Mouse (Mus musculus) hindbrain, postnatal 0 days (tissue): ENCODE results near the gene 4933425L06Rik. TPM values are rescaled to one million over a fixed set of nuclear protein-coding genes. Genes with fewer than 3 reads are reported as not detected.

Source experiments
- ATAC-seq: fragments of 200-750 bp; cut with Nextera tagmentation; 2 replicates; pipeline ENCODE4 v1.8.0; 2017; ENCODE audit warnings: mild to moderate bottlenecking, moderate TSS enrichment, moderate library complexity
- DNase-seq: peaks from one replicate; pipeline ENCODE4 v3.0.0-alpha.2; 2015; ENCODE audit warnings: low spot score
- H3K27ac ChIP-seq: fragments of 300-500 bp; sonication (generic); 2 replicates; pipeline ENCODE4 v1.5.1; 2014; ENCODE audit warnings: mild to moderate bottlenecking
- H3K27me3 ChIP-seq: fragments of 300-500 bp; sonication (generic); 2 replicates; pipeline ENCODE4 v1.6.1; 2014; ENCODE audit warnings: low read length, mixed read lengths; ENCODE audit not compliant: insufficient read depth
- H3K36me3 ChIP-seq: fragments of 300-500 bp; sonication (generic); 2 replicates; pipeline ENCODE4 v1.6.1; 2014; ENCODE audit warnings: low read length, mixed read lengths; ENCODE audit not compliant: insufficient read depth
- H3K4me1 ChIP-seq: fragments of 300-500 bp; sonication (generic); 2 replicates; pipeline ENCODE4 v1.6.1; 2014; ENCODE audit warnings: antibody characterized with exemption, low read length, mixed read lengths; ENCODE audit not compliant: insufficient read depth
- H3K4me2 ChIP-seq: fragments of 300-500 bp; sonication (generic); 2 replicates; pipeline ENCODE4 v1.6.1; 2014; ENCODE audit warnings: low read depth, mild to moderate bottlenecking, low read length, moderate library complexity, mixed read lengths
- H3K4me3 ChIP-seq: fragments of 300-500 bp; sonication (generic); 2 replicates; pipeline ENCODE4 v1.5.1; 2014; ENCODE audit warnings: low read length
- H3K9ac ChIP-seq: fragments of 300-500 bp; sonication (generic); replicated peaks from 2 replicates; pipeline ENCODE4 v1.6.1; 2014; ENCODE audit warnings: mild to moderate bottlenecking, low read length, moderate library complexity, mixed read lengths
- H3K9me3 ChIP-seq: fragments of 300-500 bp; sonication (generic); 2 replicates; pipeline ENCODE4 v1.6.1; 2016; ENCODE audit warnings: low read length, mixed read lengths
- CTCF ChIP-seq: IDR thresholded peaks from 2 replicates; pipeline ENCODE4 v1.5.1; 2016; ENCODE audit warnings: antibody characterized with exemption, control low read depth, low read depth
- WGBS: fragments of 180-500 bp; shearing (Covaris S2); extraction: QIAGEN DNeasy Blood & Tissue Kit; methylation state at CpG from one replicate; pipeline ENCODE4 v1.1.7; 2014; 5-methylcytosine and 5-hydroxymethylcytosine counted together
- polyA plus RNA-seq: library from polyadenylated mRNA; unstranded; fragments of >200 nt; fragmentation: Nextera tagmentation; extraction: Ambion mirVana; gene quantifications from 2 replicates; pipeline ENCODE4 v1.2.1, GENCODE M21; 2015
- total RNA-seq: library from RNA; depleted of rRNA; stranded (reverse); fragments of >200 nt; gene quantifications from 2 replicates; pipeline ENCODE4 v1.2.3, GENCODE M21; 2014

4933425L06Rik gene
- total and polyA plus RNA-seq, 2 experiments from 2014 or later, result not detected

GRCm38 (mm10) chr13:105089276-105089675, 7.4 kb downstream of the 4933425L06Rik start:
- no peaks in the 10 kb centered on the region for H3K4me1 ChIP-seq
- 95% methylated on average over 3 of the region's 3 CpGs for WGBS
- no peak overlapping the region for H3K4me3 ChIP-seq
- no peak for ATAC-seq
- no peak for TF ChIP-seq CTCF
- no peaks in the 10 kb centered on the region for H3K9me3 ChIP-seq
- H3K9ac ChIP-seq, result no peak overlapping the region
- H3K27me3 ChIP-seq, result no peaks in the 10 kb centered on the region
- H3K36me3 ChIP-seq, result no peaks in the 10 kb centered on the region
- H3K27ac ChIP-seq, result no peak overlapping the region
- no peak for DNase-seq
- no peak overlapping the region for H3K4me2 ChIP-seq

- Histone ChIP-seq H3K4me1 (no peaks in the 10 kb centered on the region), H3K9me3 (no peaks in the 10 kb centered on the region), H3K27ac (no peak overlapping the region), H3K4me2 (no peak overlapping the region), H3K27me3 (no peaks in the 10 kb centered on the region), H3K36me3 (no peaks in the 10 kb centered on the region), H3K9ac (no peak overlapping the region), H3K4me3 (no peak overlapping the region)
- no peak for TF ChIP-seq CTCF
- WGBS, result 63% methylated on average over 2 of the region's 2 CpGs
- ATAC-seq (no peak), DNase-seq (no peak)
Observed at GRCm38 (mm10) chr13:105096316-105096715, 14.4 kb downstream of the 4933425L06Rik start.

- Histone ChIP-seq H3K9me3 (no peaks in the 10 kb centered on the region), H3K4me2 (no peak overlapping the region), H3K36me3 (no peaks in the 10 kb centered on the region), H3K27me3 (no peaks in the 10 kb centered on the region), H3K27ac (no peak overlapping the region), H3K9ac (no peak overlapping the region), H3K4me1 (no peaks in the 10 kb centered on the region), H3K4me3 (no peak overlapping the region)
- 73% methylated on average over 4 of the region's 4 CpGs for whole genome bisulfite sequencing
- no peak for DNase-seq
- no peak for ATAC-seq
- TF ChIP-seq CTCF, result no peak
Observed at GRCm38 (mm10) chr13:105100705-105101104, 18.8 kb downstream of the 4933425L06Rik start.

GRCm38 (mm10) chr13:105104385-105104784, 22.5 kb downstream of the 4933425L06Rik start:
- H3K4me3 ChIP-seq, result no peak overlapping the region
- no peak for DNase-seq
- no peaks in the 10 kb centered on the region for H3K36me3 ChIP-seq
- H3K9me3 ChIP-seq, result no peaks in the 10 kb centered on the region
- H3K9ac ChIP-seq, result no peak overlapping the region
- no peak for TF ChIP-seq CTCF
- no peak for ATAC-seq
- H3K4me2 ChIP-seq, result no peak overlapping the region
- H3K27ac ChIP-seq, result no peak overlapping the region
- no peaks in the 10 kb centered on the region for H3K27me3 ChIP-seq
- H3K4me1 ChIP-seq, result no peaks in the 10 kb centered on the region
- 92% methylated on average over 2 of the region's 2 CpGs for WGBS

- Histone ChIP-seq H3K4me2 (no peak overlapping the region), H3K9ac (no peak overlapping the region), H3K27ac (no peak overlapping the region), H3K4me3 (no peak overlapping the region), H3K9me3 (no peaks in the 10 kb centered on the region), H3K36me3 (no peaks in the 10 kb centered on the region), H3K4me1 (no peaks in the 10 kb centered on the region), H3K27me3 (no peaks in the 10 kb centered on the region)
- ATAC-seq, result no peak
- DNase-seq, result no peak
- 93% methylated on average over 6 of the region's 6 CpGs for WGBS
- TF ChIP-seq CTCF, result no peak
Observed at GRCm38 (mm10) chr13:105111599-105111998, 29.7 kb downstream of the 4933425L06Rik start.

GRCm38 (mm10) chr13:105121617-105122016, 39.7 kb downstream of the 4933425L06Rik start:
- TF ChIP-seq CTCF, result no peak
- ATAC-seq, result no peak
- H3K27ac ChIP-seq, result no peak overlapping the region
- no peaks in the 10 kb centered on the region for H3K36me3 ChIP-seq
- no peaks in the 10 kb centered on the region for H3K4me1 ChIP-seq
- H3K9me3 ChIP-seq, result no peaks in the 10 kb centered on the region
- no peak for DNase-seq
- no peaks in the 10 kb centered on the region for H3K27me3 ChIP-seq
- no peak overlapping the region for H3K9ac ChIP-seq
- no peak overlapping the region for H3K4me2 ChIP-seq
- no peak overlapping the region for H3K4me3 ChIP-seq

GRCm38 (mm10) chr13:105122092-105122491, 40.2 kb downstream of the 4933425L06Rik start:
- H3K4me3 ChIP-seq, result no peak overlapping the region
- no peaks in the 10 kb centered on the region for H3K36me3 ChIP-seq
- DNase-seq (no peak), ATAC-seq (no peak)
- no peaks in the 10 kb centered on the region for H3K4me1 ChIP-seq
- H3K9ac ChIP-seq, result no peak overlapping the region
- 95% methylated on average over 3 of the region's 3 CpGs for WGBS
- H3K9me3 ChIP-seq, result no peaks in the 10 kb centered on the region
- no peaks in the 10 kb centered on the region for H3K27me3 ChIP-seq
- TF ChIP-seq CTCF, result no peak
- no peak overlapping the region for H3K4me2 ChIP-seq
- H3K27ac ChIP-seq, result no peak overlapping the region
